Mouse (Mus musculus) B cell, adult 67 days (primary cell): ENCODE data around the gene Ankdd1a. TPM values are rescaled to one million over a fixed set of nuclear protein-coding genes. Genes with fewer than 3 reads are reported as not detected.

ENCODE experiments used
- total RNA-seq, 2 experiments: library from RNA; stranded (reverse); gene quantifications; 4 replicates each; pipeline ENCODE4 v1.2.4; 2023

Gene Ankdd1a
- not detected for total RNA-seq

DNA sequence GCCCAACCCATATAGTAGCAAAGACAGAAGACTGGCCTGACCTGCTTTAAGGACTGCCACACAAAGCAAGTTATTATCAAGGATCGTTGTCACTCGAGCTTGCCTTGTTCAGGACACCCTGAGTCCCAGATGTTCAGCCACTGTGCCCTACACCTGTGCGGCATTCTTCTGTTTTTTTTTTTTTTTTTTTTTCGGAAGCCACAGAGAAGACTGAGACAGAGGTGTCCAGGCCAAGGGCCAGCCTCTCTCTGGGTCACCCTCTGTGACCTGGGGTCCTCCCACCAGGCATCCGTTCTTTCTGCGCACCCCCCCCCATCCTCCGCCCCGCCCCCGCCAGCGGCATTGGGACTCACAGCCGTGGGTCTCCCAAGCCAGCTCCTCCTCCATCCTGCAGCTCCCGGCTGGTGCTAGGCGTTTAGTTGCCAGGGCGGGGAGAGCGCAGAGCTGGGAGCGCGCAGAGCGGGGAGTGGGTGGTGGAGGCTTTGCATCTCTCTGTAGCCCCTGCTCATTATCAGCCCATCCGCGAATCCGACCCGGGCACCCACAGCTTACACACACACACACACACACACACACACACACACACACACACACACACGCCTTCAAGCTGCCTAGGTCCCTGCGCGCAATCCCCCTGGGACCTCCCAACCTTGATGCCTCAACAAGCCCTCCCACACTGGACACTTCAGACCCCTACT lies at the start of gene Ankdd1a:
Gene Ankdd1a (minus strand): TSS at position 387 of the 698 bp plus-strand sequence.

DNA sequence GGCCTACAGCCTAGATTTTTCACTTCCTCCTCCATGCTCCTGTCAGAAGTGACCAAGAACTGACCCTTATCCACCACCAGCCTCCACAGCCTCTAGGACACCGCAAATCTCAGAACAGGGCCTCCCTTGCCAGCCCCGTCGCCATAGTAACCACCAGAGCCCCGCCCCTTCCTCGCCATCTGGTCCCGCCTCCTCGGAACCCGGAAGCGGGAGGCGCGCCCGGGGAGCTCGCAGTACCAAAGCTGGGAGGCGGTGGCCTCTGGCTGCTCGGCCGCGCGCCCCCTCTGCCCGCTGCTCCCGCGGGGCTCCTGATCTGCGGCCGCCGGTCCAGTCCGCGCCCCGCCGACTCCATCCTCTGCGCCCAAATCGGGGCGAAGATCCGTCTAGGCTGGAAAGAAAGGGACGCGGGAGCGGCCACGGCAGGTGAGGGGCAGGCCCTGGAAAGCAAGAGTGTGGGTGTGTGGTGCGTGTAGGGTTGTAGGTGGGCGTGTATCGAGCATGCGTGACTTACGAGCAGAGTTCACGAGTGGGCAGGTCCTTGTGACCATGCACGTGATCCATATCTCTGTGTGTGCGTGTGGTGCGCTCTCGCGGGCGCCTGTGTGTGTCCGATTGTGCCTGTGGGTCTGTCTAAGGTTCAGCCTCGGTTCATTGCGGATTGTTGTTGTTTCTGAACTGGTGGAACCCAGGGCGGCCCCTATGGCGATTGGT lies 59.1 kb downstream of the Ankdd1a start, which contains the start of gene Spg21:
Gene Spg21 (plus strand): TSS at position 216 of the 711 bp plus-strand sequence.

Other genes starting within 250 kb of the Ankdd1a start
- 10 to 100 TPM; 31.6 to 39.2 TPM for gene Clpx, start 225.9 kb downstream of the Ankdd1a start, total RNA-seq
- 10 to 100 TPM; 19.1 to 22.4 TPM for gene Pdcd7, start 174.1 kb downstream of the Ankdd1a start, total RNA-seq
- gene Ubap1l, start 159.2 kb downstream of the Ankdd1a start, total RNA-seq = 1 to 10 TPM; 1.9 to 3.0 TPM
- not detected for gene Kbtbd13, start 128.5 kb downstream of the Ankdd1a start, total RNA-seq
- not detected for gene Rasl12, start 121.7 kb downstream of the Ankdd1a start, total RNA-seq
- not detected for gene Slc51b, start 97.2 kb downstream of the Ankdd1a start, total RNA-seq
- gene Mtfmt, start 84.4 kb downstream of the Ankdd1a start, total RNA-seq = 10 to 100 TPM; 28.0 to 30.1 TPM
- 10 to 100 TPM; 56.3 to 59.6 TPM for gene Spg21, start 59.2 kb downstream of the Ankdd1a start, total RNA-seq
- gene Plekho2, start 59.8 kb upstream of the Ankdd1a start, total RNA-seq = 100 to 1,000 TPM; 159 to 163 TPM
- under 1 TPM; 0.21 to 0.38 TPM for gene Pif1, start 67.0 kb upstream of the Ankdd1a start, total RNA-seq
- under 1 TPM in 1 of 2 experiments, not detected in 1; 0.49 TPM for gene Rbpms2, start 109.5 kb upstream of the Ankdd1a start, total RNA-seq
- gene Oaz2, start 147.8 kb upstream of the Ankdd1a start, total RNA-seq = 10 to 100 TPM; 28.8 to 35.4 TPM